Mouse (Mus musculus): ENCODE results near the gene Cop1. TPM values are rescaled to one million over a fixed set of nuclear protein-coding genes. Genes with fewer than 3 reads are reported as not detected.
"Not testable (repeated sequence)": the region's sequence is repeated elsewhere in the genome, so short reads cannot be mapped to it uniquely, and the experiment has no call there.

Cop1 gene
- polyA plus RNA-seq (2014; fragmentation: Nextera tagmentation; extraction: Ambion mirVana), result 34.0 and 34.6 TPM in 2 replicates

DNA sequence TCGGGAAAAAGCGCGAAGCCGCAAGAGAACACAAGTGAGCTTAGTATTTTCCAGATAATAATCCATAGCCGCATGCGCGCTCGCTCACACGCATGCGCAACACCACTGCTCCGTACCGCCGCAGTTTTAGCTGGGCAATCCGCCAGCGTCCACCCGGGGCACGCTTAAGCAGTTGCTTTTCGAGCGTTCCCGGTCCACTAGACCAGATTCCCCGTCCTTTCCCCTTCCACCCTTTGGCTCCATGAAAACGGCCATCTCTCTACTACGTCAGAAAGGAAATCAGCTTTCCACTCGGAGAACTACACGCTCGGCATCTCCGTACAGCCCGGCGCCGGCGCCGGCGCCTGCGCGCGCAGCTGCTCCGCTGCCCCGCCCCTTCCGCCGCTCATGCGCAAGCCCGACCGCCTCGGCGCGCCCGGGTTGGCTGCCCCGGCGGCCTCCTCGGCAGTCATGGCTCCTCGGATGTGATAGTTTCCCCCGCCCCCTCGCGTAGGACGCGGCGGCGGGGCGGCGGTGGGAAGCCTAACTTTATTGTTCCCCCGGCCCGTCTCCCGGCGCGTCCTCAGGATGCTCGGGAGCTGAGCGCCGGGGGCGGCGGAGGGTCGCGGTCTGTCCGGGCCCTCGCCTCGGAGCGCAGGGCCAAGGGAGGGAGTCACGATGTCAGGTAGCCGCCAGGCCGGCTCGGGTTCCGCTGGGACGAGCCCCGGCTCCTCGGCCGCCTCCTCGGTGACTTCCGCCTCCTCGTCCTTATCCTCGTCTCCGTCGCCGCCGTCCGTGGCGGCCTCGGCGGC lies at the start of gene Cop1:
TSS of gene Cop1 (plus strand) at position 540 of the 791 bp plus-strand sequence.
- Histone ChIP-seq H3K4me3 (ENCODE audit: low read depth, low read length) (peak within 1 kb of the TSS; percentile 68), H3K4me2 (ENCODE audit: low read length) (peak within 1 kb of the TSS; percentile 78), H3K9ac (ENCODE audit: low read length) (peak within 1 kb of the TSS; percentile 82), H3K27ac (ENCODE audit: low read depth, low read length) (peak within 1 kb of the TSS; percentile 95), H3K4me1 (ENCODE audit: control insufficient read depth, insufficient read depth, low read length) (peaks cover 18% of the 10 kb centered on the region)
- ATAC-seq (peak; percentile 97), DNase-seq (ENCODE audit: low spot score) (peak; percentile 96)
- not testable (repeated sequence) for H3K27me3 ChIP-seq (replicated peaks; ENCODE audit: control insufficient read depth, insufficient read depth, low read length); H3K9me3 ChIP-seq (replicated peaks; ENCODE audit: control insufficient read depth, low read length); H3K36me3 ChIP-seq (ENCODE audit: control insufficient read depth, insufficient read depth, low read length)
- WGBS, result under 1% methylated on average over 74 of the region's 97 CpGs

- Histone ChIP-seq H3K4me2 (ENCODE audit: low read length) (no peak overlapping the region), H3K36me3 (ENCODE audit: control insufficient read depth, insufficient read depth, low read length) (no peaks in the 10 kb centered on the region), H3K9me3 (replicated peaks; ENCODE audit: control insufficient read depth, low read length) (no peaks in the 10 kb centered on the region), H3K27ac (ENCODE audit: low read depth, low read length) (no peak overlapping the region), H3K4me1 (ENCODE audit: control insufficient read depth, insufficient read depth, low read length) (no peaks in the 10 kb centered on the region), H3K4me3 (ENCODE audit: low read depth, low read length) (no peak overlapping the region), H3K9ac (ENCODE audit: low read length) (no peak overlapping the region), H3K27me3 (replicated peaks; ENCODE audit: control insufficient read depth, insufficient read depth, low read length) (no peaks in the 10 kb centered on the region)
- ATAC-seq (no peak), DNase-seq (ENCODE audit: low spot score) (no peak)
- 21% methylated on average over 3 of the region's 3 CpGs for WGBS
These were observed 45.4 kb upstream of the Cop1 start for GRCm38 (mm10) chr1:159186741-159187140.

GRCm38 (mm10) chr1:159198603-159199002 lies 33.5 kb upstream of the Cop1 start:
- no peak overlapping the region for H3K27ac ChIP-seq (ENCODE audit: low read depth, low read length)
- WGBS, result 73% methylated on average over 3 of the region's 3 CpGs
- no peak overlapping the region for H3K9ac ChIP-seq (ENCODE audit: low read length)
- H3K4me3 ChIP-seq (ENCODE audit: low read depth, low read length), result no peak overlapping the region
- no peak for ATAC-seq
- DNase-seq (ENCODE audit: low spot score), result no peak
- H3K4me1 ChIP-seq (ENCODE audit: control insufficient read depth, insufficient read depth, low read length), result no peaks in the 10 kb centered on the region
- no peaks in the 10 kb centered on the region for H3K36me3 ChIP-seq (ENCODE audit: control insufficient read depth, insufficient read depth, low read length)
- no peaks in the 10 kb centered on the region for H3K9me3 ChIP-seq (replicated peaks; ENCODE audit: control insufficient read depth, low read length)
- no peaks in the 10 kb centered on the region for H3K27me3 ChIP-seq (replicated peaks; ENCODE audit: control insufficient read depth, insufficient read depth, low read length)
- H3K4me2 ChIP-seq (ENCODE audit: low read length), result no peak overlapping the region

GRCm38 (mm10) chr1:159199606-159200005 lies 32.5 kb upstream of the Cop1 start:
- Histone ChIP-seq H3K4me1 (ENCODE audit: control insufficient read depth, insufficient read depth, low read length) (no peaks in the 10 kb centered on the region), H3K36me3 (ENCODE audit: control insufficient read depth, insufficient read depth, low read length) (no peaks in the 10 kb centered on the region), H3K9ac (ENCODE audit: low read length) (no peak overlapping the region), H3K9me3 (replicated peaks; ENCODE audit: control insufficient read depth, low read length) (no peaks in the 10 kb centered on the region), H3K4me2 (ENCODE audit: low read length) (no peak overlapping the region), H3K27me3 (replicated peaks; ENCODE audit: control insufficient read depth, insufficient read depth, low read length) (no peaks in the 10 kb centered on the region), H3K27ac (ENCODE audit: low read depth, low read length) (no peak overlapping the region), H3K4me3 (ENCODE audit: low read depth, low read length) (no peak overlapping the region)
- WGBS, result 87% methylated on average over 3 of the region's 3 CpGs
- ATAC-seq, result no peak
- DNase-seq (ENCODE audit: low spot score), result no peak

GRCm38 (mm10) chr1:159201220-159201619 lies 30.9 kb upstream of the Cop1 start:
- Histone ChIP-seq H3K4me1 (ENCODE audit: control insufficient read depth, insufficient read depth, low read length) (no peaks in the 10 kb centered on the region), H3K4me2 (ENCODE audit: low read length) (no peak overlapping the region), H3K9ac (ENCODE audit: low read length) (no peak overlapping the region), H3K36me3 (ENCODE audit: control insufficient read depth, insufficient read depth, low read length) (no peaks in the 10 kb centered on the region), H3K4me3 (ENCODE audit: low read depth, low read length) (no peak overlapping the region), H3K27ac (ENCODE audit: low read depth, low read length) (no peak overlapping the region), H3K9me3 (replicated peaks; ENCODE audit: control insufficient read depth, low read length) (no peaks in the 10 kb centered on the region), H3K27me3 (replicated peaks; ENCODE audit: control insufficient read depth, insufficient read depth, low read length) (no peaks in the 10 kb centered on the region)
- ATAC-seq (no peak), DNase-seq (ENCODE audit: low spot score) (no peak)

DNA sequence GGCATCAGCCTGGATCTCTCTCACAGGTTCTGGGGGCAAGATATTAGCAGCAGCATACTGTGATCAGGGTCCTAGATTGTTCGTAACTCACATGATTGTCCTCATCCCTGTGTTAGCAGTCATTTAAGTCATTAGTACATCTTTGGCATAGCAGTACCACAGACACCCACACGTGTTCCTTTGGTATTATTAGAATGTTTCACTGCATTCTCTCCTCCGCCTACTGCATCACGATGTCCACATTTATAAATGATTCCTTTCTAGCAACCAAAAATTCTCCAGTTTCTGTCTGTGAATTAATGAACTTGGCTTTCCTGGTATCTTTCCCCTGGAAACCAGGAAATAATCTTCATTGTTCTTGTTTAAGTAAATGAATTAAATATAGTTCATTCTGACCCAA lies 20.4 kb upstream of the Cop1 start:
- Histone ChIP-seq H3K9ac (ENCODE audit: low read length) (no peak overlapping the region), H3K4me3 (ENCODE audit: low read depth, low read length) (no peak overlapping the region), H3K9me3 (replicated peaks; ENCODE audit: control insufficient read depth, low read length) (no peaks in the 10 kb centered on the region), H3K4me2 (ENCODE audit: low read length) (no peak overlapping the region), H3K4me1 (ENCODE audit: control insufficient read depth, insufficient read depth, low read length) (no peaks in the 10 kb centered on the region), H3K27me3 (replicated peaks; ENCODE audit: control insufficient read depth, insufficient read depth, low read length) (no peaks in the 10 kb centered on the region), H3K36me3 (ENCODE audit: control insufficient read depth, insufficient read depth, low read length) (no peaks in the 10 kb centered on the region), H3K27ac (ENCODE audit: low read depth, low read length) (no peak overlapping the region)
- DNase-seq (ENCODE audit: low spot score) (no peak), ATAC-seq (no peak)
- 82% methylated on average over 4 of the region's 4 CpGs for WGBS

DNA sequence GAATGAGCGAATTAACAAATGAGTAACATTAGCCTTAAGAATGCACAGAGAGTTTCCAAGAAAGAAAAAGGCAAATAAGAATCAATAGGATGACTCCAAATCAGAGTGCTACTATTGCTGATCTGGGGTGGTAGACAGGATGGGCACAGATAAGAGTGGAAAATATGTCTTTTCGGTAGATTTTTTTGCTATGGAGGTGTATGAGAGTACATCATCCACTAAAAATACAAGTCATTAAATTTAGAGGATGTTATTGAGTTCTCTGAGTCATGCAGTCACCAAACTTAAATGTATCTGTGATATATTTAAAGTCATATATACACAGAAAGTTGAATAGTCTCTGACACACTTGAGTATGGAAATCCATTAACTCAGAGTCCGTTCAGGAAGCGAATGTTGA lies 14.7 kb upstream of the Cop1 start:
- Histone ChIP-seq H3K36me3 (ENCODE audit: control insufficient read depth, insufficient read depth, low read length) (no peaks in the 10 kb centered on the region), H3K27me3 (replicated peaks; ENCODE audit: control insufficient read depth, insufficient read depth, low read length) (no peaks in the 10 kb centered on the region), H3K9me3 (replicated peaks; ENCODE audit: control insufficient read depth, low read length) (no peaks in the 10 kb centered on the region), H3K9ac (ENCODE audit: low read length) (no peak overlapping the region), H3K4me2 (ENCODE audit: low read length) (no peak overlapping the region), H3K4me1 (ENCODE audit: control insufficient read depth, insufficient read depth, low read length) (no peaks in the 10 kb centered on the region), H3K27ac (ENCODE audit: low read depth, low read length) (no peak overlapping the region), H3K4me3 (ENCODE audit: low read depth, low read length) (no peak overlapping the region)
- DNase-seq (ENCODE audit: low spot score), result no peak
- WGBS, result 94% methylated on average over 4 of the region's 4 CpGs
- ATAC-seq, result no peak

DNA sequence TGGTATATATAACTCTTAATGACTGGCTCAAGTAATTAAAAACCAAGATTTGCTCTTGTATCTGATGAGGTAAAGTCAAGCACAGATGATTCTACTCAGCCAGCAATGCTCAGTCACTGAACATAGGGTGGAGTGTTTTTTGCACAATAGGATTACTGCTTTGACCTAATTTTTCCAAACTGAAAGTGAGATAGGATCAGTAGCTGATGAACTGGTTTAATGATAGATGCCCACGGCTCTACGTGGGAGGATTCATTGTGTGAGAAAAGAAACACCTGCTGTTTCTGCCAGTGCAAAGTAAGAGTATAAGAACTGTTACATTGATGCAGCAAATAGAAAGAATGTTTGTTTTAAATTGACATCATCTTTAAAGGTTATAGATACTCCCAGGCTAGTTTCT lies 10.1 kb upstream of the Cop1 start:
- H3K27ac ChIP-seq (ENCODE audit: low read depth, low read length), result no peak overlapping the region
- H3K9ac ChIP-seq (ENCODE audit: low read length), result no peak overlapping the region
- DNase-seq (ENCODE audit: low spot score), result no peak
- no peaks in the 10 kb centered on the region for H3K9me3 ChIP-seq (replicated peaks; ENCODE audit: control insufficient read depth, low read length)
- H3K36me3 ChIP-seq (ENCODE audit: control insufficient read depth, insufficient read depth, low read length), result no peaks in the 10 kb centered on the region
- 69% methylated on average over 2 of the region's 2 CpGs for WGBS
- H3K4me1 ChIP-seq (ENCODE audit: control insufficient read depth, insufficient read depth, low read length), result no peaks in the 10 kb centered on the region
- no peak overlapping the region for H3K4me2 ChIP-seq (ENCODE audit: low read length)
- no peaks in the 10 kb centered on the region for H3K27me3 ChIP-seq (replicated peaks; ENCODE audit: control insufficient read depth, insufficient read depth, low read length)
- ATAC-seq, result no peak
- H3K4me3 ChIP-seq (ENCODE audit: low read depth, low read length), result no peak overlapping the region

GRCm38 (mm10) chr1:159225064-159225824 lies 6.9 kb upstream of the Cop1 start:
- H3K36me3 ChIP-seq (ENCODE audit: control insufficient read depth, insufficient read depth, low read length), result no peaks in the 10 kb centered on the region
- ATAC-seq (no peak), DNase-seq (ENCODE audit: low spot score) (no peak)
- no peak overlapping the region for H3K4me3 ChIP-seq (ENCODE audit: low read depth, low read length)
- H3K27me3 ChIP-seq (replicated peaks; ENCODE audit: control insufficient read depth, insufficient read depth, low read length), result no peaks in the 10 kb centered on the region
- H3K4me1 ChIP-seq (ENCODE audit: control insufficient read depth, insufficient read depth, low read length), result no peaks in the 10 kb centered on the region
- no peak overlapping the region for H3K27ac ChIP-seq (ENCODE audit: low read depth, low read length)
- no peaks in the 10 kb centered on the region for H3K9me3 ChIP-seq (replicated peaks; ENCODE audit: control insufficient read depth, low read length)
- H3K9ac ChIP-seq (ENCODE audit: low read length), result no peak overlapping the region
- 82% methylated on average over 8 of the region's 8 CpGs for WGBS
- H3K4me2 ChIP-seq (ENCODE audit: low read length), result no peak overlapping the region
